11 mouse cellular contexts compared by ENCODE assay signal in genomic region chr13:96671906-96672234, GRCm38 (mm10). TPM values are rescaled to one million over a fixed set of nuclear protein-coding genes. Genes with fewer than 3 reads are reported as not detected.
A peak's percentile ranks its signal among the peaks of the same experiment; 100 is the strongest.
DNase-seq lines count a peak whose midpoint lies in the region; ATAC-seq and TF ChIP-seq lines count a peak whose summit lies in the region.
"Had no signal": no experiment of that assay in that cellular context is flagged by ENCODE, and none has a peak within 500 bp of the region (broad histone marks: within the 10 kb centered on the region; RNA-seq: fewer than 3 reads in every experiment).

No protein-coding gene starts in this region.

- ATAC-seq in CD4-positive, CD25-positive, alpha-beta regulatory T cell, adult 4 months: no peak
- ATAC-seq in midbrain, embryonic 11.5 days (ENCODE audit: low FRiP score): no peak
- ATAC-seq in liver, postnatal 0 days: no peak
- ATAC-seq in intestine, postnatal 0 days: no peak
- ATAC-seq in kidney, embryonic 14.5 days (ENCODE audit: low FRiP score, low TSS enrichment): no peak

- no peaks in the 10 kb centered on the region for H3K9me3 ChIP-seq in midbrain, embryonic 10.5 days (replicated peaks)
- H3K9me3 ChIP-seq in midbrain, embryonic 11.5 days (ENCODE audit: control insufficient read depth, low read length): no peaks in the 10 kb centered on the region
- H3K9me3 ChIP-seq in liver, postnatal 0 days (ENCODE audit: low read length): no peaks in the 10 kb centered on the region
- no peaks in the 10 kb centered on the region for H3K9me3 ChIP-seq in intestine, postnatal 0 days (ENCODE audit: control insufficient read depth)
- H3K9me3 ChIP-seq in kidney, embryonic 14.5 days (ENCODE audit: control insufficient read depth, low read length): no peaks in the 10 kb centered on the region

- peaks cover 37% of the 10 kb centered on the region for H3K4me1 ChIP-seq in midbrain, embryonic 10.5 days
- peaks cover 26% of the 10 kb centered on the region for H3K4me1 ChIP-seq in midbrain, embryonic 11.5 days (ENCODE audit: control insufficient read depth, insufficient read depth, low read length)
- H3K4me1 ChIP-seq in liver, postnatal 0 days (ENCODE audit: insufficient read depth): peaks cover 23% of the 10 kb centered on the region
- H3K4me1 ChIP-seq in intestine, postnatal 0 days (replicated peaks; ENCODE audit: control insufficient read depth, insufficient read depth, low read length): no peaks in the 10 kb centered on the region
- peaks cover 17% of the 10 kb centered on the region for H3K4me1 ChIP-seq in kidney, embryonic 14.5 days (ENCODE audit: control insufficient read depth, insufficient read depth, low read length)

- H3K27me3 ChIP-seq in midbrain, embryonic 10.5 days (ENCODE audit: low read depth, poor library complexity, severe bottlenecking): no peaks in the 10 kb centered on the region
- no peaks in the 10 kb centered on the region for H3K27me3 ChIP-seq in midbrain, embryonic 11.5 days (ENCODE audit: control insufficient read depth, insufficient read depth, low read length)
- no peaks in the 10 kb centered on the region for H3K27me3 ChIP-seq in liver, postnatal 0 days (ENCODE audit: insufficient read depth, low read length)
- H3K27me3 ChIP-seq in intestine, postnatal 0 days (replicated peaks; ENCODE audit: control insufficient read depth, insufficient read depth, low read length): no peaks in the 10 kb centered on the region
- no peaks in the 10 kb centered on the region for H3K27me3 ChIP-seq in kidney, embryonic 14.5 days (ENCODE audit: control insufficient read depth, insufficient read depth, low read length)

- TF ChIP-seq EP300 in liver, postnatal 0 days (IDR thresholded peaks at IDR 0.05; ENCODE audit: low read depth): no peak

- peaks cover 8% of the 10 kb centered on the region for H3K36me3 ChIP-seq in midbrain, embryonic 10.5 days
- no peaks in the 10 kb centered on the region for H3K36me3 ChIP-seq in midbrain, embryonic 11.5 days (ENCODE audit: control insufficient read depth, insufficient read depth, low read length)
- no peaks in the 10 kb centered on the region for H3K36me3 ChIP-seq in liver, postnatal 0 days (replicated peaks; ENCODE audit: insufficient read depth, low read length)
- H3K36me3 ChIP-seq in intestine, postnatal 0 days (ENCODE audit: control insufficient read depth, insufficient read depth): no peaks in the 10 kb centered on the region
- H3K36me3 ChIP-seq in kidney, embryonic 14.5 days (ENCODE audit: control insufficient read depth, insufficient read depth, low read length): 0 out of 2 replicates have a peak, but pooled peaks cover 2% of the 10 kb centered on the region

- H3K4me2 ChIP-seq in midbrain, embryonic 11.5 days: no peak overlapping the region
- no peak overlapping the region for H3K4me2 ChIP-seq in liver, postnatal 0 days (ENCODE audit: low read depth, low read length)
- H3K4me2 ChIP-seq in intestine, postnatal 0 days (replicated peaks; ENCODE audit: low read depth): no peak overlapping the region
- no peak overlapping the region for H3K4me2 ChIP-seq in kidney, embryonic 14.5 days (replicated peaks; ENCODE audit: low read depth, low read length)

- WGBS in midbrain, embryonic 10.5 days: 95% methylated on average over 5 of the region's 5 CpGs
- WGBS in midbrain, embryonic 11.5 days: 92% methylated on average over 5 of the region's 5 CpGs
- WGBS in liver, postnatal 0 days (ENCODE audit: insufficient replicate concordance): 86% methylated on average over 5 of the region's 5 CpGs
- WGBS in intestine, postnatal 0 days: 86% methylated on average over 5 of the region's 5 CpGs
- 96% methylated on average over 5 of the region's 5 CpGs for WGBS in kidney, embryonic 14.5 days

- no peak for TF ChIP-seq CTCF in liver, postnatal 0 days (IDR thresholded peaks at IDR 0.05; ENCODE audit: low read depth)
- TF ChIP-seq CTCF in intestine, postnatal 0 days (IDR thresholded peaks at IDR 0.05; ENCODE audit: low read depth): no peak

- no peak overlapping the region for H3K4me3 ChIP-seq in midbrain, embryonic 10.5 days
- no peak overlapping the region for H3K4me3 ChIP-seq in midbrain, embryonic 11.5 days (ENCODE audit: low read depth, low read length)
- no peak overlapping the region for H3K4me3 ChIP-seq in liver, postnatal 0 days (ENCODE audit: low read depth, low read length)
- H3K4me3 ChIP-seq in intestine, postnatal 0 days (ENCODE audit: low read depth, low read length): no peak overlapping the region
- no peak overlapping the region for H3K4me3 ChIP-seq in kidney, embryonic 14.5 days (ENCODE audit: low read length)

- peak overlapping the region; percentile 99 for H3K27ac ChIP-seq in midbrain, embryonic 10.5 days (replicated peaks)
- H3K27ac ChIP-seq in midbrain, embryonic 11.5 days (ENCODE audit: low read depth, low read length): no peak overlapping the region
- H3K27ac ChIP-seq in liver, postnatal 0 days (ENCODE audit: low read depth): peak overlapping the region; percentile 93; the same call in 1 of the 2 replicates
- H3K27ac ChIP-seq in intestine, postnatal 0 days (ENCODE audit: low read depth, low read length): no peak overlapping the region
- no peak overlapping the region for H3K27ac ChIP-seq in kidney, embryonic 14.5 days (ENCODE audit: low read depth, low read length)

- peak; percentile 52 for DNase-seq in CD4-positive, CD25-positive, alpha-beta regulatory T cell, adult 2 months (ENCODE audit: low read depth, low spot score)
- no peak for DNase-seq in midbrain, embryonic 10.5 days (ENCODE audit: low spot score)
- no peak for DNase-seq in midbrain, embryonic 11.5 days (ENCODE audit: low spot score, missing footprints)
- no peak for DNase-seq in liver, postnatal 0 days
- no peak for DNase-seq in cerebellum, adult 18-20 months
- DNase-seq: heart, postnatal 4 days; kidney, postnatal 14 days; lung, postnatal 10 days had no signal

- no peak overlapping the region for H3K9ac ChIP-seq in midbrain, embryonic 11.5 days (ENCODE audit: low read length)
- H3K9ac ChIP-seq in liver, postnatal 0 days (replicated peaks): no peak overlapping the region
- no peak overlapping the region for H3K9ac ChIP-seq in intestine, postnatal 0 days (ENCODE audit: low read depth, low read length)
- no peak overlapping the region for H3K9ac ChIP-seq in kidney, embryonic 14.5 days (ENCODE audit: low read depth, low read length)

RNA-seq across cellular contexts. Expression of gene Hmgcr, which starts 1.1 kb away (rescaled TPM):
- polyA plus RNA-seq in CD4-positive, CD25-positive, alpha-beta regulatory T cell, adult 4 months (2017; shearing (Covaris generic)): 10 to 100 TPM; 55.7 to 79.5 TPM
- 153 and 183 TPM in 2 replicates for polyA plus RNA-seq in midbrain, embryonic 10.5 days (2016; fragmentation: Nextera tagmentation; extraction: Ambion mirVana)
- 215 and 234 TPM in 2 replicates for polyA plus RNA-seq in midbrain, embryonic 11.5 days (2014; fragmentation: Nextera tagmentation; extraction: Ambion mirVana)
- polyA plus RNA-seq in liver, postnatal 0 days (2015; fragmentation: Nextera tagmentation; extraction: Ambion mirVana): 25.3 and 26.5 TPM in 2 replicates
- 23.2 and 24.4 TPM in 2 replicates for polyA plus RNA-seq in intestine, postnatal 0 days (2015; fragmentation: Nextera tagmentation; extraction: Ambion mirVana)
- polyA plus RNA-seq in kidney, embryonic 14.5 days (2014; fragmentation: Nextera tagmentation; extraction: Ambion mirVana): 44.8 and 89.8 TPM in 2 replicates

Comparison
In these comparisons a context has a peak if more than half of its experiments do, and no peak if none do; other contexts are left out.
1. H3K27ac ChIP-seq: peak in midbrain, embryonic 10.5 days (single experiment) and liver, postnatal 0 days (single experiment); none in midbrain, embryonic 11.5 days (single experiment), intestine, postnatal 0 days (single experiment) and kidney, embryonic 14.5 days (single experiment).